Mouse (Mus musculus): ENCODE data around the gene Atp11a.

Atp11a gene

GRCm38 (mm10) chr8:12756391-12757157, at the start of gene Atp11a:
TSS of gene Atp11a (plus strand) at chr8:12757014.
- DNase-seq = peak; percentile 87

GRCm38 (mm10) chr8:12711623-12712022, 45.2 kb upstream of the Atp11a start:
- DNase-seq = no peak

DNA sequence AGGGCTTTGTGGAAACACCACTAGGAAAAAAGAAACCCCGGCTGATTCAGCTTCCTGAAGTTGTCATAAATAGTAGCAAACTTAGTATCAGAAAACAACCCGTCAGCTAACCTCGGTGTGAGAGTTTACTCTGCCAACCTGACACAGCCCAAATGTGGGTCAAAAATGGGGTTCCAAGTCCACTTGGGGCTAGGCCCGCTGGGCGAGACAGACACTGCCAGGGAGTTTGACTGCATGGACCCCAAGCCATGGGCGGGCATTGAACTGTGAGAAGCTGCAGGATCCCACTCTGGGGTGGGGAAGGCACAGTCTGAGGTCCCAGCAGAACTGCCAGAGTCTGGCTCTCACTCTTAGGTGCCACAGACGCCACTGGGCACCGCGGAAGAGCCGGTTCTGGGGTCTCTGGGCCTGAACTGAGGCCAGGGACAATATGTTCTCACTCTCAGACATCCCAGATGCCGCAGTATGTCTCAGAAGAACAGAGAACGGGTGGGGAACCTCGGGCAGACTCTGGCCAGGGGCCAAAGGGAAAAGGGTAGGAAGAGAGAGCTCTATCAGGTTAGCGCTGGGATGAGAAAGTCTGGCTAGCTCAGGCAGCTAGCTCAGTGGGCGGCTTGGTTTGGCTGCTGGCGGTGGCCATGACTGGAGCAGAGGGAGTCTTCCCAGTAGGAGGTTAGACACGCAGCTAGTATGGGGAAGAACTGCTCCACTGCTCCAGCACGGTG, 40.8 kb upstream of the Atp11a start:
- peak; percentile 65 for DNase-seq

GRCm38 (mm10) chr8:12719091-12719490, 37.7 kb upstream of the Atp11a start:
- peak; percentile 53 for DNase-seq

DNA sequence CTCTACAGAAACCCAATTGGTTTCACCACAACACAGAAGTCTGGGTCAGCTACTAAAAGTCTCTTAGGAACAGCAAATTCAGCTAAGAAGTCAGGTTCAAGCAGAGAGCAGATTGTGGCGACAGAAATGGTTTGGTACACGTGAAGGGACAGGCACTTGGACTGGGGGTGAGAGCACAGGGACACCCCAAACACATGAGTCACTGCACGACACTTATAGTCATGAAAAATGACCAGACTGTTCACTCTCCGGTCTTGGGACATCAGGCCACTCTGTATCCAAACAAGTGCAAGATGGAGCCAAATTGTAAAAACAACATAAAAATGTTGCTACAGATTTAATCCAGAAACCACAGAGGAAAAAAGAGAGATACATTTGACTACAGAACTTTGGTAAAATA, 28.2 kb upstream of the Atp11a start:
- no peak for DNase-seq

- no peak for DNase-seq
These were observed 26.0 kb upstream of the Atp11a start for GRCm38 (mm10) chr8:12730780-12731179.

DNA sequence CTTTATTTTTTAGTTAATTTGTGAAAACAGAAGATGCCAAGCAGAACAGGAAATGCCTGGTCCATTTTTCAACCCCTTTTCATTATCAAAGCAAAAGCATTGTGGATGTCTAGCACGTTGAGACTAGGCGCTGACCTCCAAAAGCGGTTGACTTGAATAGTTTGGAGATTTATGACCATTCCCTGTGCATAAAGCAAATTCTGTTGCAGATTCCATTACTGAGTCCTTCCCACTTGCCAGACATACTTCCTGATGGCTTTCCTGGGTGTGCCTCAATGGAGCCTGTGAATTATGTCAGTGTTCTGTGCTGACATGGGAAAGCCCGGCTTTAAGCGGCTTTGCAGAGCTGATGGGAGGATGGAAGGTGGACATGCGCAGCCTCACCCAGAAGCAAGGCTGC, 24.4 kb upstream of the Atp11a start:
- DNase-seq = no peak

GRCm38 (mm10) chr8:12739113-12739512, 17.7 kb upstream of the Atp11a start:
- DNase-seq = no peak

- no peak for DNase-seq
These were observed 13.4 kb upstream of the Atp11a start for GRCm38 (mm10) chr8:12743390-12743789.

- DNase-seq = no peak
These were observed 8.6 kb upstream of the Atp11a start for GRCm38 (mm10) chr8:12748183-12748582.

DNA sequence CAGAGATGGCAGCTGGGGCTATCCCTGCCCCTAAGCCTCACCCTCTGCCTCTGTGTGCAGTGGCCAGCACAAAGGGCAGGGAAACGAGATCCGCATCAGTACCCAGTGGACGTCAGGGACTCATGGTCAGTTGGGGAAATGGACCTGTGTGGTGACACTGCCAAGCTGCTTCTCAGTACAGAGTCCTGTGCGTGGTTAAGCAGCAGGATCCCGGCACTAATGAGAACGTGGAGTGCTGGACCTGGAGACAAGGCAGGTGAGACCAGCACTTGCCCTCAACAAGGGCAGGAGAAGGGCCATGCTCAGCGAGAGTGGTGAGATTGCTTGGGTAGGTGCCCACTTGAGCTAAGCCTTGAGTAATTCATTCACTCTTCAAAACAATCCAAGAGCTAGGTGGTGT, 7.7 kb upstream of the Atp11a start:
- DNase-seq = peak; percentile 55

DNA sequence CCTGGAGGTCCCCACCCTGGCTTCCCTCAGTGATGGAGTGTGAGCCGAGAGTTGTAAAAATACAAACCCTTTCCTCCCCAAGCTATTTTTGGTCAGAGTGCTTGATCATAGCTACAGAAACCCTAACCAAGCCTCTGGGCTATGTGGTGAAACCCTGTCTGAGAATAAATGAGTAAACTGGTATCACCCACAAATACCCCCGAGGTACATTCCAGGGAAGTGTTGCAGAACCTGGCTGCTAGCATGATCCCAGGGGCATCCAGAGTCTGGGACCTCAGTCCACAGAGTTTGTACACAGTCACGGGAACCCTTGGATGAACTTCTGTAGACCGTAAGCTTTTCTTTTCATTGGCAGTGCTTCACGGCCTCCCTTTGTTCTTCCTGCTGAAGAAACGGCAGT, 3.8 kb upstream of the Atp11a start:
- DNase-seq = peak; percentile 53

DNA sequence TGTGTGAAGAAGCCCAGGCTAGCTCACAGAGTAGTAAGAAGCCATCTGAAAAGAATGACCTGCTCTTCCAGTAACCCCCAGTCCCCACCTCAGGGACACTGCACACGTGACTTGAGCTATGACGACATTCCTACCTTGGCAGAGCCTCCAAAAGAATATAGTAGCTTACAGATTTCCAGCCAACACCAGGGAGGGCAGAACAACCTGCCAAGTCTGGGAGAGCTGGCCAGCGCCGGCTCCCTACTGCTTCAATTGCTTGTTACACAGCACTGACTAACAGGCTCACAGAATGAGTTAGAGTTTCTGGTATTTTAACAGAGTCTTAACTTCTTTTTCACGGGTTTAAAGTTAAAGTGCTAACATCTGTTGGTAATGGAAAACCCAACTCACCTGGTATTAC, 2.7 kb upstream of the Atp11a start:
- peak; percentile 69 for DNase-seq

GRCm38 (mm10) chr8:12755312-12755711, 1.5 kb upstream of the Atp11a start:
- DNase-seq = peak; percentile 47

DNA sequence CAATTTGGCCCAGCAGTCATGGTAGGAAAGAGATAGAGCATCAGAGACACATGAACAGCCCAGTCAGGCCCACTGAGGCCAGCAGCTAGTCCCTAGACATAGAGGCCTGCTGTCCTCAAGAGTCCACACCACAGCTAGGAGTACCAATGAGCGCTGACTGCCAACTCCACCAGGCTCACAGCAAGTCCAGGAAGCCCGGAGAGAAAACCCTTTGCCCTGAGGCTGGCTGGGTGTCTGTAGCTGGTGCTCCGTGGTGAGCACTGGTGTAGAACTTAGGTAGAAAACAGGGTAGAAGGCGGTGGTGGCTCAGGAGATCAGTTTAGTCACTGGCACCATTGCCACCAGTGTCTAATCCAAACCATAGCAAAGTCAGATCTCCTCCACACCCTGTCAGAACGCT, 988 bp upstream of the Atp11a start:
- DNase-seq = no peak

DNA sequence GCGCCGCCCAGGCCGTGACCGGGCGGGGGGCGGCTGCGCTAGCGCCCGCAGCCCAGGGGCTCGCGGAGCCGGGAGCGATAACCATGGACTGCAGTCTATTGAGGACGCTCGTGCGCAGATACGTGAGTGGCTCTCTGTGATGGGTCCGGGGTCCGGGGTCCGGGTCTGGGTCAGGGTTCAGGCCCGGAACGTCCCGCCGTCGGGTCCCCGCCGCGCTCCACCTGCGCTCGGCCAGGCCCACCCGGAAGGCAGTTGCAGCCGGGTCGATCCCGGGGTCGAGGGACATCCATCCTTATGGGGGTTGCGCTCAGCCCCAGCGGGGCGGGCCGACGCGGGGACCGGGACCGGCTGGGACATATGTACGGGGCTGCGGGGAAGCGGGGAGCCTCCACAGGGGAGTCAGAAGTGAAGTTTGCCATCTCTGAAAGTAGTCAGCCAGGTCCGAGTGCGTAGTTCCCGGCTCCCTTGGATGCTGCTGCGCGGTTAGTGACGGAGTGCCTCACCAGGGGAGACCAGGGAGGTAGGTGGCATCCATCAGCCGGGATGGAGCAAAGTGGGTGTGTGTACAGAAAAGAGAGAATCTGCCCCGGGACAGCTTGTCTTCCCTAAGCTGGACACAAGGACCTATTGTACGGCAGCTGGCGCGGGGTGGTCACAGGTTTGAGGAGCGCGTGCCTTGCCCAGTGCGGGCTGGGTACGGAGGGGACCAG, 572 bp downstream of the Atp11a start:
- peak; percentile 44 for DNase-seq

- DNase-seq = no peak
These were observed 3.1 kb downstream of the Atp11a start for GRCm38 (mm10) chr8:12759963-12760362.

DNA sequence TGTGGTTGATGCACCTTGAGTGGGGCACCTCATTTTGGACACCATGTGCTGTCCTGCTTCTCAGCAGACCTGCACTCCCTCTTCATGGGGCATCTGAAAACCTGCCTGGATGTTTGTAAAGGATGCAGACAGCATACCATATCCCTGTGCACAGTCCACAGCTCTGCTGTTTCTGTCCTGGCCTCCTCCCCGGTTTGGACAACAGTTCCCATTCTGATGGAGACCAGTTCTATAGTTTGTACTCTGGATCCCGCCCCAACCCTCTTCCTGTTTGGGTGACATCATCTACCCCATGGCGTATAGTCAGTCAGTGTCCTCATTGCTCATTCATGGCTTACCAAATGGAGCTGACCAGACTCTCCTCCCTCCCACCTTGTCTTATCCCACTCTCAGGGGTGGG, 5.1 kb downstream of the Atp11a start:
- no peak for DNase-seq

GRCm38 (mm10) chr8:12763565-12764108, 6.8 kb downstream of the Atp11a start:
- no peak for DNase-seq

DNA sequence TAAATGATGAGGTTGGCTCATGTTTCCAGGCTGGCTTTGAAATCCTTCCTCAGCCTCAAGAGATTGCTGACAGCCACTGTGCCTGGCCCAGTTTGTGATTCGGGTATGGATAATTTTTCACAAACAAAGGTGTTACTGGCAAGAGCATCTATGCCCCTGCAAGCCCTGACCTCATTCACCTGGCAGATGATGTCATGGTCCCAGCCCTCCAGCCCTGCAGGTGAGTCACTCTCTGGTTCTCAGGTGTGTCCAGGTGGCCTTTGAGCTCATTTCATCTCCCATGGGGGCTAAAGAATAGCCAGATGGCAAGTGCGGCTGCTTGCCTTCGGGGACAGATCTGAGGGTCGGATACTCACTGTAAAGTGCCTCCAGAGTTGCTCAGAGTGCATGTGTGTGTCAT, 8.2 kb downstream of the Atp11a start:
- no peak for DNase-seq

GRCm38 (mm10) chr8:12767176-12767575, 10.4 kb downstream of the Atp11a start:
- DNase-seq = no peak

GRCm38 (mm10) chr8:12768747-12769146, 11.9 kb downstream of the Atp11a start:
- no peak for DNase-seq

DNA sequence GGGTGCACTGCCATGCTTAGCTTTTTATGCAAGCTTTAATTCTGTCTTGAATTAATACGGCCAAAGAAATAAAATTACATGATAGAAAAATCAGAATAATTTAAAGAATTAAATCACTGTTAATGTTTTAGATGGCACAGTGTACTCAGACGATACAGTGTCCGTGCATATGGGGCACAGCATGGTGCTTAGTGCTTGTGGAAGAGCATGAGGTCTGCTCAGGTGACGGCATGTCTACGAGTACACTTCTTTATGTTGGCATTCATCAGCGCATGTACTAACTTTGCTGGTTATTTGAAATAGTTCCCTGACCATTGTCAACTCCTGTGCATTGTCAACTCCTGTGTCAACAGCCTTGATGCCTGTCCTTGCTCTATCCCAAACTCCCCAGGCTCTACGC, 12.5 kb downstream of the Atp11a start:
- no peak for DNase-seq

- no peak for DNase-seq
These were observed 15.5 kb downstream of the Atp11a start for GRCm38 (mm10) chr8:12772319-12772718.
